Mouse (Mus musculus): Measurements from ENCODE around the gene Ctdnep1.

GRCm38 (mm10) chr11:69995391-69995960, 14.5 kb downstream of the Ctdnep1 start, which contains the start of gene Phf23:
- no peak for TF ChIP-seq CTCF (IDR thresholded peaks at IDR 0.05; ENCODE audit: insufficient read depth, low read depth, low read length)
- peak; percentile 22; the same call in 1 of the 2 replicates for TF ChIP-seq POLR2A (IDR thresholded peaks at IDR 0.05; ENCODE audit: insufficient read depth, low read depth, low read length)
